Mouse (Mus musculus): ENCODE measurements at regions not wholly inside any gene's neighbourhood (a gene's known extent, or its start where the extent isn't known, plus 50 kb on each side); places are given as distances from the start of the nearest gene placed in this dataset.
A peak's percentile ranks its signal among the peaks of the same experiment; 100 is the strongest.

DNA sequence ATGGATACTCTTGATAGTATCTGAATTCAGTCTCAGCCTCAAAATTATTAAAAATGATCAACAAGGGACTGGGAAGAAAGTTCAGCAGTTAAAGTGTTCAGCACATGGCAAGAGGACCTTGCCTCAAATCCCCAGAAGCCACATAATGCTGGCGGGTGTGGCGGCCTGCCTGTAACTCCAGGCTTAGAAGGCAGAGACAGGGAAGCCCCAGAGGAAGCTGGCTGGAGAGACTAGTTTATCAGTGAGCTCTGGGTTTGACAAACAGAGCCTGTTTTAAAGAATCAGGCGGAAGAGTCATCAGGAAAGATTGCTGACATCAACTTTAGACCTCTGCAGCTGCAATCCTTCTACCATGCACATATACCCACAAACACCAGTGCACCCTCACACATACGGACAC lies 52.1 kb upstream of the Fyn start:
- DNase-seq (ENCODE audit: low spot score in 2 of 2), result no peak

DNA sequence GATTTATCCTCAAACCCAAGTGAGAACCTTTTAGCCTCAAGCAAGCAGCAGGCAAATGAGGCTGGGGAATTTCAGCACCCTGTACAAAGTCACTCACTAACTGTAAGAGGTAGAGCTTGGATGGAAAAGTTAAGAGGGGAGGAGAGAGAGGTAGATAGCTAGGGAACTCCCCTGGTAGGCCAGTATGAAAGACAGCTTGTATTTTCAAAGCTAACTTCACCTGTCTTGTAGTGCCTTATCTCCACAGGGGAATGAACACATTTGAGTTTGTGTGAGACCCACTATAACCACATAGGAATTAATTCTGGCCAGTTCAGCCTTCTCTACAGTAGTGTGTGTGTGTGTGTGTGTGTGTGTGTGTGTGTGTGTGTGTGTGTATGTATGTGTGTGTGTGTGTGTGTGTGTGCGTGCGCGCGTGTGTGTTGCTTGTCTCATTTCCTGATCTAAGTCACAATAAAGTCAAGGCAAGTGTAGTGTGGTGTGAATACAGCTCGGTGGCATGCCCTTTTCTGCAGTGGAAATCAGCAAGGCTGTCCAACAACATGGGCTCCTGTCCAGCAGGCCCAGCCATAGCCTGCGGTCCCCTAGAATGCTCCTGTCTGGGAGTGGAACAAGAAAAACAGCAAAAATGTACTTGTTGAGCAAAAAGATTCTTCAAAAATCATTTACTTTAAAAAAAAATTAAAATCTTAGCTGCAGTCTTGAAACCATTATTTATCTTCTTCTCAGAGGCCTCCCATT lies 53.1 kb upstream of the Fyn start:
- DNase-seq (ENCODE audit: low spot score in 2 of 2), result no peak

DNA sequence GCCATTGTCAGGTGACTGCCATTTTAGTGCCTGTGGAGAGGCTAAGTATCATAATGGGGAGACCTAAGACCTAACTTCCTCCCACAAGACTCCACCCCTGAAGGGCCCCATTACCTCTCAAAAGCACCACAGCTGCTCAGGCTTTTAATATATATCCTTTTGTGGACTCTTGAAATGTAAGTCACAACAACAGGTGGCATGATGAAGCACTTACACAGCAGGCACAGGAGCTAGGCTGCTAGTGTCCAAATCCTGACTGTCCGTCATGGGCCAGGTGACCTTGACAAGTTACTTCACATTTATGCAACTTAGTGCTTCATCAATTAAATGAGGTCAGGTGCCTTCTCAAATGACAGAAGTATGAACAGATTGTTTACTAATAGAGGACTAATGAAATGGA lies 57.2 kb upstream of the Fyn start:
- no peak for DNase-seq (ENCODE audit: low spot score in 2 of 2)

GRCm38 (mm10) chr10:39308535-39308934 lies 60.1 kb upstream of the Fyn start:
- DNase-seq (ENCODE audit: low spot score in 2 of 2), result no peak

DNA sequence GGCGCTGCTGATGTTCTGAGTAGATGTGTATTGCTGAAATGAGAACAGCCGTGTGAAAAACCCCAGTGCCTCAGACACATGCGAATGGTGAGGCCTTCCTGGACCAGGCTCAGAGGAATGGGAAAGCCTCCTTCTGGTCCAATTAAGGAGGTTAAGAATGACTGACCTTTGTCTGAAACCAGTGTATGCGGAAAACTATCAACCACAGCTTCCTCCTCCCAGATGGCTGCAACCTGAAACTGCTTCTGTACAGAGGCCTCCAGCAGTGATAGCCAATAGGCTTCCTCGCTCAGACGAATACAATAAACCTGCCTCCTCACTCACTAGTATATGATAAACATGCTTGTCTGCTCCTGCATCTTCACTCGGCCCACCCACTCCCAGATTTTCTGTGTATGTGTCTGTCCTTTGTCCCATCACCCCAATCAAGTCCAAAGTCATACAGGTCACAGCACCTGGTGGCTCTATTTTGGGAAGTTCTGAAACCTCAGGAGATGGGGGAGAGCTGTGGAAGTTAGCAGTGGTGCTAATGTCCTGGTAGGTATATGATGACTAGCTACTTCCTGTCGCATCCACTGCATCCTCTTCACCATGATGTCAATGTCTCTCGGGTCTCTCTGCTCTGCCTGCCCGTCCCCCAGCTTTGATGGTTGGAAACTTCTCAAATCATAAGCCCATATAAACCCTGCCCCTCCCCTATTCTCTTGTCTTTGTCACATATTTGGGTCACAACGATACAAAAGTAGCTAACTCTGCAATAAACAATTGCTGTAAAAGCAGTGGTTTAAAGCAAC lies 75.8 kb upstream of the Fyn start:
- DNase-seq (ENCODE audit: low spot score in 2 of 2), result no peak

DNA sequence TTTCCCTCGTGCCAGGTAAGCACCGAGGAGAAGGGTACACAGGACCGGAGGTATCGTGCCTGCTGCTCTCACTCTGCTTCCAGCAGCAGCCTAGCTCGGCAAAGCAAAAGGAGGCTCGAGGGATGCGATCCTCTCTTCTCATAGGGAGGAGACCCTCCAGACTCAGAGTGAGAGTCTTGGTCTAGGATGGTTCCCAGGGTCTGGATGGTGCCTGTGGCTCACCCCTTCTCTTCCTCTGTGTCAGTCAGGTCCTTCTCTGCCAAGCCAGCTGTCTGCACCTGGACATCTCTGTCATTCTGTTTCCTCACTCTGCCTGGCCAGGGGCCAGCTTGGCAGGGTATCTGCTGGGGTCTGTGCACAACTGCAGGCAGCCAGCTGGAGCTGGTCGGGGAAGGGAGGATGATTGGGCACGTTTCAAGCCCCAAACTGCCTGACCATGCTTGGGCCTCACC lies 76.9 kb upstream of the Fyn start:
- no peak for DNase-seq (ENCODE audit: low spot score in 2 of 2)

GRCm38 (mm10) chr10:39291134-39291746 lies 77.4 kb upstream of the Fyn start:
- DNase-seq (ENCODE audit: low spot score in 2 of 2), result no peak

DNA sequence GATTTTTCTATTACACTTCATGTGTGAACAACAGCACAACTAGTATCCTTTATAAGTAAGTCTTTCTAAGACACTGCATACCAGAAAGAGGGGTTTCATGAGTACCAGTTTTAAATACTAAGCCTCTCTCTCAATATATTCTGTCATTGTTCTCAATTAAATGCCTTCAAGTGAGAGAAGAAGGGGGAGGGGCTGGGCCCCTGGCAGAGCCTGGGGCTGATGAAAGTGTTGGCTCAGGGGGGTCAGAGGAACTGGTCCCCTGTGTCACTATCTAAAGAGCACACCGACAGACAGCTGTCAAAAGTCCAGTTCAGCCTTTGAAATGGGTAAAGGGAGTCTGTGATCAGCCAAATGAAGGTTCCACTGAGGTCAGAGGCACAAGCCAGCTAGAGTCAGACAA lies 78.4 kb upstream of the Fyn start:
- DNase-seq (ENCODE audit: low spot score in 2 of 2), result no peak

GRCm38 (mm10) chr10:39280366-39281000 lies 88.2 kb upstream of the Fyn start:
- peak in 1 of 2 experiments; percentile 26 for DNase-seq (ENCODE audit: low spot score in 2 of 2)

DNA sequence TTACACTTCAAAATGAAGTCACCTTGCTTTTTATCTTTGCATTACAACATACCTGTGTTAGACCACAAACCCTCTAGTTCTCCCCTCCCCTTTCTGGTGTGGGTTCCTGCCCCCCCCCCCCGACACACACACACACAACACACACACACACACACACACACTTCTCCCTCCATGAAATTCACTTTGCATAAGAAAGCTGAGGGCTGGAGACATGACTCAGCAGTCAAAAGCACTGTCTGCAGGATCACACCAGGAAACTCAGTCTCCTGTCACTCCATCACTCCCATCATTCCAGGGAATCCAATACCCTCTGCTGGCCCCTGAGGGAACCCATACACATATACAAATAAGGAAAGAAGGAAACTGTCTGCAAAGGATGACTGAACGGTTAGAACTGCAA lies 94.5 kb upstream of the Fyn start:
- DNase-seq (ENCODE audit: low spot score in 2 of 2), result no peak

DNA sequence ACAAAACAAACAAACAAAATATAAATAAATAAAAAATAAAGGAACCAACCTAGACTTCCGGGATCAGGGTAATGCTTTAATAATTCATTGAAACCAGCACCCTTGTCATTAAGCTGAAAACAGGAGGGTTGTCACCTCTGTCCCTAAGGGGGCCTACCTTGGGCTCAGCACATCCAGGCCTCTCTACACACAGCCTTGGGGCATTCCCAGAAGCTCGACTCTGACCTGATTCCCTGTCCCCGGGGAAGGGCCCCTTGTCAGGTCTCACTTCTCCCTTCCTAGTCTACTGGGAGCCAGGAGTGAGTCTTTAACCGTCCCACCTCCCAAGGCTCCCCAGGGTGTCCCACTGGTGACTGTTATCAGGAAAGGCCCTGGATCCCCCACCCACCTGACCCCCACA lies 95.2 kb upstream of the Fyn start:
- no peak for DNase-seq (ENCODE audit: low spot score in 2 of 2)

- DNase-seq (ENCODE audit: low spot score in 2 of 2), result no peak
Observed at GRCm38 (mm10) chr10:39272387-39272949, 96.2 kb upstream of the Fyn start.

DNA sequence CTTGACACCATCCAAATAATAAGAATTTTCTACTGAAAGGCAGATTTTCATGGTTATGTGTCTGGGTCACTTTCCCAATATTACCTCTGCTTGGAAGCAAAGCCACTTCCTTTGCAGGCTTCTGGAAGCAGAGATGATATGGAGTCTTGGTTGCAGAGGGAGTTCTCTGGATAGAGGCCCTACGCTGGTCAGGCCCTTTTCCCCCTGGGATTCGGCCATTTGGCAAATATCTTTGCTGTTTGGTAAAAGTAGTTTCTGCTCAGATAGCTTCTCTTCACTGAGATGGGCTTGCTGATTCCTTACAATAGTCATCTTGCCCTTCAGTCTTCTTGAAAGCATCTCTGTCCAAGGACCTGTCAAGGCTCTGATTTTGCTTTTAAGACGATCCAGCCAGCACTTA lies 98.2 kb upstream of the Fyn start:
- no peak for DNase-seq (ENCODE audit: low spot score in 2 of 2)

GRCm38 (mm10) chr10:39267236-39267635 lies 101.4 kb upstream of the Fyn start:
- DNase-seq (ENCODE audit: low spot score in 2 of 2), result no peak

GRCm38 (mm10) chr10:39266482-39266881 lies 102.2 kb upstream of the Fyn start:
- DNase-seq (ENCODE audit: low spot score in 2 of 2), result peak in 1 of 2 experiments; percentile 28

DNA sequence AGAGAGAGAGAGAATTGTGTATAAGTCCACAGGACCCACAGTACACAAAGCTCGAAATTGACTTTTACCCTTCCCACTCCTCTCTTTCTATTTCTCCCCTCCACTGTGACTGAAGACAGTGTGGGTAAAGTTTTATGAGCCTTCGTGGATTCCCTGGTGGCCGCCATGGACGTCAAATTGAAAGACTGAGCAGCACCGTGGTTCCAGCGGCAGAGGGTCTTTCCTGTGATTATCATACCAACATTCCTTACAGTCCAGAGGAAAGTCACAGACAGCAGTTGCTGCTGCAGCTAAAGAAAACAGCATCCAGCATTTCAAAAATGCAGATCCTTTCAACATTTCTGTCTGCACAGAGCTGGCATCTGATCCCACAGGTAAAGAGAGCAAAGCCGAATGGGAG lies 98.9 kb upstream of the Ccn6 start:
- DNase-seq (ENCODE audit: low spot score in 2 of 2), result no peak

DNA sequence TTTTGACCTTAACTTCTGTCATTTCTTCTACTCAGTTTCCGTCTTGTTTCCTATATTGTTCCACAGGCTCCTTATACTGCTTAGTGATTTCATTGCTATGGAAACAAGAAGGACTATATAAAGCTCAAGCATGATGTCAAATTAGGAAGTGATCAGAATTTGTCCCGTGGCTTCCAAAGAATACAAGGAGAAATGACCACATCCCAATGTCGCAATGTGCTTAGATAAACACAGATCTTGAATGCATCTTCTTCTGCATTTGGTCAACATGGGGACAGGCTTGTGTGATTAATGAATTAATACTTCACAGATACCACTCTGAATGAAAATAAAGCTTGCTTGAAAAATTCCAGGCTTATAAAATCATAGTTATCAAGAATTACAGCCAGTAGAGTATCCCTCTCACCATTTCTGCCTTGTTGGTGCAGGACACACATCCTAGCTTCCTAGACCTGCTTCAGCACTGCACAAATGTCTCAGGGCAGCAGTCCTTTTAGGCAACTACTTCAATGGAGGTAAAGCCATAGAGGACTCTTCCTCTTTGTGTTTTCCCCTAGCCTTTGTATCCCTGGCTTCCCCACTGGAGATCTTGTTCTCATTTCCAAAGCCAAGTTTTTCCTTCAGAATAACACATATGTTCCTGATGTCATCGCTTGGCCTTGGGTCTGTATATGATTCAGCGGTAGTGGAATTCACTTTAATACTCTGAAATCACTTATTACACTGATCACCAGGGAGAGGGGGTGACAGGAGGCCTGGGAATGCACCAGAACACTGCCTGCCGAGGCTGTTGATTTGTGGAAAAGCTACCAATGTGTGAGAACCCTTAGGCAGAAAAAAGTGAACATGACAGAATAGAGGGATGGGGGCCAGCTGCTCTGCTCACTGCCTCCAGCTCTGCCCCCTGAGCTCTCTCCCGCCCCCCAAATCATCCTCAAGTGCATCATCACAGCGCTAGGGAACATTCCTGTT lies 97.9 kb upstream of the Ccn6 start:
- DNase-seq (ENCODE audit: low spot score in 2 of 2), result no peak

DNA sequence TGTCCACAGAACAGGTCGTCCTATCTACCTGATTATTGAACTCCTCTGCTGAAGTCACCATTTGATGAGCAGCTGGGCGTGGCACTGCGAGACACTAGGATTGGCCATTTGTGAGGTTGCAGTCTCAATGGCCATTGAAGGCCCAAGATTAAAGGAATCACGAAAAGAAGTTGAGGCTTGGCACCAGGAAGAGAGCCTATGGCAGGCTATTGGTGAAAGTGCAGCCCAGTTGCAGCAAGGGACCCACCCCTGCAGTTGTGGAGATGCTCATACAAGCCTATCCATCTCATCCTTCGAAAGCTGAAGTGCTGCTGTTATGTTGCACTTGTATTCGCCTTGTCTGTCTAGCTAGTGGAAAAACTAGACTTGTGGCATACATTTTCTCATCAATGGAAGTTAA lies 96.5 kb upstream of the Ccn6 start:
- no peak for DNase-seq (ENCODE audit: low spot score in 2 of 2)

DNA sequence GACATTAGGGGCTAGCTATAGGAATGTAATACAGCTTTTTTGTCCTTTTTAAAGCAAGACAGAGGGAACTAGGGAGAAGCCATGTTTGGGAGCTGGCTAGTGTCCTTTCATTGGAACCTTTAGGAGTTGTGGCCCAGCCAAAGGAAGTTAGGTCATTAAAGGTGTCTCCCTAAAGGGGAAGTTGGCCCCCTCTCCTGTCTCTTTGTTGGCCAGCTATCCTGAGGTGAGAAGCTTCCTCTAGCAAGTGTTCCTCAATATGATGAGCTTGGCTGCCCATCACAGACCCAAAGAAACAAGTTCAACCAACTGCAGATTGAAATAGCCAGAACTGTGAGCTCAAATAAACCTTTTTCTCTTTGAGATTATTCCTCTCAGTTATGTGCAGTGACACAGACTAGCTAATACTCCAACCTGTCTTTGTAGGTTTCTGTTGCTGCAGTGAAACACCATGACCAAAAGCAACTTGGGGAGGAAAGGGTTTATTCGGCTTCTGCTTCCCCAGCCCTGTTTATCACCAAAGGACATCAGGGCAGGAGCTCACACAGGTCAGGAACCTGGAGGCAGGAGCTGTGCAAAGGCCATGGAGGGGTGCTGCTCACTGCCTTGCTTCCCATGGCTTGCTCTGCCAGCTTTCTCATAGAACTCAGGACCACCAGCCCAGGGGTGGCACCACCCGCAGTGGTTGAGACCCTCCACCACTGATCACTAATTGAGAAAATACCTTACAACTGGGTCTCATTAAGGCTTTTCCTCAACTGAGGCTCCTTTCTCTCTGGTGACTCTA lies 94.0 kb upstream of the Ccn6 start:
- no peak for DNase-seq (ENCODE audit: low spot score in 2 of 2)

DNA sequence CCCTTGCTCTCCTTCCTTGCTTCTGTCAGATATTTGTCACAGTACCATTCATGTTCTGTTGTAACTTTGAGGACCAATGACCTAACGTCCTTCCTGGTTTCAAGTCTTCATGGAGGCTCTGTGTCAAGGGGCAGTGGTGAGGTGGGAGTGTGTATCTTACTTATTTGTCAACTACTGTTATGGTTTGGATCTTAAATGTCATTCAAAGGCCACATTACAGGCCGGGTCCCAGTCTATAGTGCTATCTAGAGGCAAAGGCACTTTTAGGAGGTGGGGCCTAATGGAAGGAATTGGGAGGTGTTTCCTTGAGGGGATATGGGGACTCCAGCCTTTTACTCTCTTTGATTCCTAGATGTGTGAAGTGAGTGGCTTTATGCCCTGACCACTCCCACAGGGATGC lies 91.0 kb upstream of the Ccn6 start:
- DNase-seq (ENCODE audit: low spot score in 2 of 2), result no peak
